In the genomic region with DNA sequence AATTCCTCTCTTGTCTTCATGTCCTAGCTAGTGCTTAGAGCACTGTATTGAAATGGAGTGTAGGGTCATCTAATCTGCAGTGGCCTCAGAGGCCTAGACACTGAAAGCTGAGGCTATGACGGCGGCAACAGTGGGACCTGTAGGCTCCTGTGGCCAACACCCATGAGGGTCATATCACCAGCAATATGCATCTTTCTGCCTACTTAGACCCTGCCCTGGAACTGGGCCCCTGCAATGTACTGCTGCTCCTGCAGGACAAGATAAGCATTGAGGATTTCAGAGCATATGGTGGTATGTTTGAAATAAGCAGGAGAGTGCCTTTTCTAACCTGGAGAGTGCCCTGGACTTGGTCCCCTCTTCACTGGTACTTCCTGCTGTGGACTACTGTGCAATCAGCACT, we compare ENCODE assay signal across 40 mouse cellular contexts. TPM values are rescaled to one million over a fixed set of nuclear protein-coding genes. Genes with fewer than 3 reads are reported as not detected.
"Had no signal": no experiment of that assay in that cellular context is flagged by ENCODE, and none has a peak within 500 bp of the region (broad histone marks: within the 10 kb centered on the region; RNA-seq: fewer than 3 reads in every experiment).

No protein-coding gene starts in this region.

- H3K9me3 ChIP-seq: embryonic facial prominence, embryonic 13.5 days; embryonic facial prominence, embryonic 15.5 days; forebrain, embryonic 13.5 days; forebrain, embryonic 15.5 days had no signal

- H3K4me3 ChIP-seq: embryonic facial prominence, embryonic 10.5 days; embryonic facial prominence, embryonic 12.5 days; embryonic facial prominence, embryonic 13.5 days; embryonic facial prominence, embryonic 15.5 days; erythroblast, embryonic 14.5 days; forebrain, embryonic 10.5 days; forebrain, embryonic 12.5 days; forebrain, embryonic 13.5 days; forebrain, embryonic 15.5 days; gastrocnemius, adult 2 months; heart, adult 2 months had no signal

- DNase-seq: cerebellum, adult 2 months; cerebellum, adult 8-10 months; cerebellum, adult 9-10 months; cerebellum, adult 9-11 months; cerebellum, postnatal 10 days; cerebellum, postnatal 14 days; cerebellum, postnatal 25 days; cerebellum, postnatal 36 days; embryo, embryonic 11 days; forebrain, postnatal 0 days; gastrocnemius, adult 2 months; gastrocnemius, postnatal 10 days; gastrocnemius, postnatal 14 days; gastrocnemius, postnatal 25 days; gastrocnemius, postnatal 36 days; heart, adult 18-20 months; heart, adult 2 months had no signal

- H3K4me1 ChIP-seq: embryonic facial prominence, embryonic 10.5 days; embryonic facial prominence, embryonic 12.5 days; embryonic facial prominence, embryonic 13.5 days; embryonic facial prominence, embryonic 15.5 days; forebrain, embryonic 10.5 days; forebrain, embryonic 12.5 days; forebrain, embryonic 13.5 days; forebrain, embryonic 15.5 days had no signal

- H3K27ac ChIP-seq: embryonic facial prominence, embryonic 10.5 days; embryonic facial prominence, embryonic 12.5 days; embryonic facial prominence, embryonic 13.5 days; embryonic facial prominence, embryonic 15.5 days; forebrain, embryonic 10.5 days; forebrain, embryonic 12.5 days; forebrain, embryonic 13.5 days; forebrain, embryonic 15.5 days; gastrocnemius, adult 2 months; heart, adult 2 months had no signal

- H3K27me3 ChIP-seq: embryonic facial prominence, embryonic 12.5 days; embryonic facial prominence, embryonic 13.5 days; embryonic facial prominence, embryonic 15.5 days; forebrain, embryonic 12.5 days; forebrain, embryonic 13.5 days; forebrain, embryonic 15.5 days had no signal

- H3K36me3 ChIP-seq: embryonic facial prominence, embryonic 10.5 days; embryonic facial prominence, embryonic 12.5 days; embryonic facial prominence, embryonic 13.5 days; embryonic facial prominence, embryonic 15.5 days; forebrain, embryonic 10.5 days; forebrain, embryonic 12.5 days; forebrain, embryonic 15.5 days had no signal

RNA-seq across cellular contexts. Expression of a gene that starts 31.1 kb away (rescaled TPM):
- total RNA-seq: common myeloid progenitor, adult 5-6 weeks; forebrain, postnatal 0 days; gastrocnemius, adult 18-20 months; gastrocnemius, adult 2 months; gastrocnemius, adult 8-10 months; gastrocnemius, postnatal 10 days; gastrocnemius, postnatal 14 days; gastrocnemius, postnatal 25 days; gastrocnemius, postnatal 36 days; gastrocnemius, postnatal 4 days; granulocyte monocyte progenitor cell, adult 5-6 weeks; heart, adult 18-20 months; heart, adult 2 months had no signal
- polyA plus RNA-seq: cerebellum, adult 2 months; cortical plate, adult 2 months; embryonic facial prominence, embryonic 10.5 days; embryonic facial prominence, embryonic 11.5 days; embryonic facial prominence, embryonic 12.5 days; embryonic facial prominence, embryonic 13.5 days; embryonic facial prominence, embryonic 14.5 days; embryonic facial prominence, embryonic 15.5 days; erythroblast, embryonic 14.5 days; forebrain, embryonic 10.5 days; forebrain, embryonic 11.5 days; forebrain, embryonic 12.5 days; forebrain, embryonic 13.5 days; forebrain, embryonic 14.5 days; forebrain, embryonic 15.5 days; forebrain, embryonic 16.5 days; forebrain, postnatal 0 days; frontal cortex, adult 2 months; gonadal fat pad, adult 2 months; heart, adult 2 months; heart, embryonic 11.5 days had no signal

RNA-seq across cellular contexts. Expression of a gene that starts 49.3 kb away (rescaled TPM):
- total RNA-seq: common myeloid progenitor, adult 5-6 weeks; forebrain, postnatal 0 days; gastrocnemius, adult 18-20 months; gastrocnemius, adult 2 months; gastrocnemius, adult 8-10 months; gastrocnemius, postnatal 10 days; gastrocnemius, postnatal 14 days; gastrocnemius, postnatal 25 days; gastrocnemius, postnatal 36 days; gastrocnemius, postnatal 4 days; granulocyte monocyte progenitor cell, adult 5-6 weeks; heart, adult 18-20 months; heart, adult 2 months had no signal
- polyA plus RNA-seq: cerebellum, adult 2 months; cortical plate, adult 2 months; embryonic facial prominence, embryonic 10.5 days; embryonic facial prominence, embryonic 11.5 days; embryonic facial prominence, embryonic 12.5 days; embryonic facial prominence, embryonic 13.5 days; embryonic facial prominence, embryonic 14.5 days; embryonic facial prominence, embryonic 15.5 days; erythroblast, embryonic 14.5 days; forebrain, embryonic 10.5 days; forebrain, embryonic 11.5 days; forebrain, embryonic 12.5 days; forebrain, embryonic 13.5 days; forebrain, embryonic 14.5 days; forebrain, embryonic 15.5 days; forebrain, embryonic 16.5 days; forebrain, postnatal 0 days; frontal cortex, adult 2 months; gonadal fat pad, adult 2 months; heart, adult 2 months; heart, embryonic 11.5 days had no signal
